Mouse (Mus musculus) heart, adult 2 months (tissue): ENCODE results near the gene Dusp16. TPM values are rescaled to one million over a fixed set of nuclear protein-coding genes. Genes with fewer than 3 reads are reported as not detected.
A peak's percentile ranks its signal among the peaks of the same experiment; 100 is the strongest.

Experiments used
- DNase-seq, 2 experiments: peaks; one replicate each; pipeline ENCODE4 v3.0.0; 2021
- H3K27ac ChIP-seq: fragments of 200-600 bp; 2 replicates; pipeline ENCODE4 v1.8.1; 2022
- H3K27me3 ChIP-seq: fragments of 200-500 bp; 2 replicates; pipeline ENCODE4 v1.6.1; 2012; ENCODE audit warnings: mild to moderate bottlenecking, low read length, inconsistent platforms, mixed read lengths; ENCODE audit not compliant: control insufficient read depth, insufficient read depth
- H3K36me3 ChIP-seq: fragments of 200-500 bp; 2 replicates; pipeline ENCODE4 v1.6.1; 2012; ENCODE audit warnings: low read length, inconsistent platforms; ENCODE audit not compliant: control insufficient read depth, insufficient read depth
- H3K4me1 ChIP-seq: fragments of 200-500 bp; 2 replicates; pipeline ENCODE4 v1.6.1; 2011; ENCODE audit warnings: low read length; ENCODE audit not compliant: control insufficient read depth, insufficient read depth
- H3K4me3 ChIP-seq: fragments of 200-600 bp; 2 replicates; pipeline ENCODE4 v1.8.1; 2022
- H3K79me2 ChIP-seq: fragments of 200-500 bp; replicated peaks from 2 replicates; pipeline ENCODE4 v1.6.1; 2012; ENCODE audit warnings: mild to moderate bottlenecking, inconsistent platforms, low read length, moderate library complexity, mixed read lengths; ENCODE audit not compliant: control insufficient read depth, insufficient read depth
- H3K9ac ChIP-seq: fragments of 200-500 bp; 2 replicates; pipeline ENCODE4 v1.6.1; 2012; ENCODE audit warnings: low read depth, mild to moderate bottlenecking, control low read depth, inconsistent platforms, low read length, mixed read lengths
- CTCF ChIP-seq: fragments of 200-600 bp; IDR thresholded peaks from 2 replicates; pipeline ENCODE4 v1.8.1; 2022; ENCODE audit warnings: antibody characterized with exemption, mild to moderate bottlenecking, moderate library complexity
- EP300 ChIP-seq: fragments of 200-500 bp; IDR thresholded peaks from 2 replicates; pipeline ENCODE4 v1.6.1; 2011; ENCODE audit warnings: low read depth, low read length, control low read depth; ENCODE audit not compliant: insufficient read depth
- POLR2A ChIP-seq: fragments of 200-500 bp; IDR thresholded peaks from 2 replicates; pipeline ENCODE4 v1.6.1; 2011; ENCODE audit warnings: mild to moderate bottlenecking, low read depth, low read length, control low read depth; ENCODE audit not compliant: insufficient read depth
- WGBS: fragments of 180-500 bp; shearing (Covaris S2); methylation state at CpG from one replicate; pipeline ENCODE4 v1.1.7; 2018; 5-methylcytosine and 5-hydroxymethylcytosine counted together
- intact Hi-C: fragments of 180-260 bp; cut with DNase I; formaldehyde crosslinking; loops from one replicate; pipeline ENCODE4 v1.15.1; 2025
- polyA plus RNA-seq: library from polyadenylated mRNA; depleted of rRNA; stranded (reverse); fragments of >200 nt; gene quantifications from 2 replicates; pipeline ENCODE4 v1.2.3, GENCODE M21; 2012
- total RNA-seq, 2 experiments: library from RNA; stranded (reverse); gene quantifications; 2 replicates each; pipeline ENCODE4 v1.2.3; 2021

The Dusp16 gene
- total and polyA plus RNA-seq, 3 experiments, result 8.2 to 23.8 (median 20.9) TPM

DNA sequence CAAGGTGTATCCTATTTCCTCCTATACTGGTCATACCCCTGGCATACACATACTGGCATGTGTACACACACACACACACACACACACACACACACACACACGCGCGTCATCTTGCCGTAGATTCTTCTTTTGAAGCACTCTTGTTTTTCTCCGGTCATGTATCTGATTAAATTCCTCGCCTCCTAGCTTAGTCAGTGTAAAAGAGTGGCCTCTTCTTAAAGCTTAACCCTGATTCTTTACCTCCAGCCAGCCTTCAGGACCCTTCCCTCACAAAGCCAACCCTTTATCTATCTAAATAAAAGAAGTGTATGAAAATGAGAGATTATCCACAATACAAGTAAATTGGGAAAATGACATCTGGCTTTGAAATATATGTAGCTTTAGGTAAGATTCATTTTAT lies 3.3 kb downstream of the Dusp16 start:
- Histone ChIP-seq H3K4me1 (peaks cover 6% of the 10 kb centered on the region), H3K79me2 (peaks cover 4% of the 10 kb centered on the region), H3K9ac (no peak overlapping the region), H3K36me3 (peaks cover 7% of the 10 kb centered on the region), H3K27ac (no peak overlapping the region), H3K4me3 (no peak overlapping the region), H3K27me3 (no peaks in the 10 kb centered on the region)
- no peak for DNase-seq
- WGBS, result 76% methylated on average over 6 of the region's 6 CpGs
- intact Hi-C loops, result no loop called here
- TF ChIP-seq CTCF, result no peak

DNA sequence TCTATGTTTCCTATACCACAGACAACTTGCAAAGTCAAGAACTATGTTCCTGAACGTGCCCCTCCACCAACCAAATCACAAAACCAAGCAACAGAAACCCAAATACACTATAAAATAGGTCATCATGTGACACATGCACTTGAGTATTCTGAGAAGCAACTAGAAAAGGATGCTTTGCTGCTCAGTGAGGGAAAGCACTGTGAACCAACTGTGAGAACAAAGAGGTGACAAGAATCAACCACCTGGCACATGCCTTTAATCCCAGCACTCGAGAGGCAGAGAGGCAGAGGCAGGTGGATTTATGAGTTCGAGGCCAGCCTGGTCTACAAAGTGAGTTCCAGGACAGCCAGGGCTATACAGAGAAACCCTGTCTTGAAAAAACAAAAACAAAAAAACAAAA lies 6.0 kb downstream of the Dusp16 start:
- no peak for DNase-seq
- no peak overlapping the region for H3K4me3 ChIP-seq
- no peak overlapping the region for H3K9ac ChIP-seq
- H3K4me1 ChIP-seq, result peaks cover 10% of the 10 kb centered on the region
- peaks cover 10% of the 10 kb centered on the region for H3K79me2 ChIP-seq
- no peak overlapping the region for H3K27ac ChIP-seq
- H3K27me3 ChIP-seq, result no peaks in the 10 kb centered on the region; the same call in 1 of the 2 replicates
- intact Hi-C loops, result no loop called here
- TF ChIP-seq EP300 (no peak), POLR2A (no peak), CTCF (no peak)
- WGBS, result 63% methylated on average over 3 of the region's 3 CpGs
- H3K36me3 ChIP-seq, result peaks cover 7% of the 10 kb centered on the region

DNA sequence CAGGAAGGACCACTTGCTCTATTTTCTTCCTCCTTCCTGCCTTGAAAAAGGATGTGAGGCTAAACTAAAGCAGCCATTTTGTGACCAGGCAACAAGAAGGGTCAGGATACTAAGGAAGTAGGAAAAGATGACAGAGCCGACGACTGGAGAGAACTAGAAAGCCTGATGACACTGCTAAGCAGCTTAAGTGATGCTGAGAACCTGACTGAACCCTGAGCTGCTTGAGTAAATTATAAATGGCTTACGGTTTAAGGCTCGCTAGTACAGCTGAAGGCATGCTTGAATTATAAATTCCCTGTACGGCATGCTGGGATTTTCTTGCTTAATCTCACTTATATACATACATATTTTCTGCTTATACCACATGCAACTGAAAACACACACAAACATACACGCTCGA lies 9.5 kb downstream of the Dusp16 start:
- H3K79me2 ChIP-seq, result peaks cover 16% of the 10 kb centered on the region
- no peak for DNase-seq
- no peak overlapping the region for H3K9ac ChIP-seq
- WGBS, result 78% methylated on average over 7 of the region's 7 CpGs
- TF ChIP-seq EP300 (no peak), POLR2A (no peak), CTCF (no peak)
- no peak overlapping the region for H3K27ac ChIP-seq
- no peaks in the 10 kb centered on the region; the same call in 1 of the 2 replicates for H3K27me3 ChIP-seq
- peaks cover 12% of the 10 kb centered on the region for H3K4me1 ChIP-seq
- intact Hi-C loops, result no loop called here
- H3K36me3 ChIP-seq, result peaks cover 10% of the 10 kb centered on the region
- H3K4me3 ChIP-seq, result no peak overlapping the region

DNA sequence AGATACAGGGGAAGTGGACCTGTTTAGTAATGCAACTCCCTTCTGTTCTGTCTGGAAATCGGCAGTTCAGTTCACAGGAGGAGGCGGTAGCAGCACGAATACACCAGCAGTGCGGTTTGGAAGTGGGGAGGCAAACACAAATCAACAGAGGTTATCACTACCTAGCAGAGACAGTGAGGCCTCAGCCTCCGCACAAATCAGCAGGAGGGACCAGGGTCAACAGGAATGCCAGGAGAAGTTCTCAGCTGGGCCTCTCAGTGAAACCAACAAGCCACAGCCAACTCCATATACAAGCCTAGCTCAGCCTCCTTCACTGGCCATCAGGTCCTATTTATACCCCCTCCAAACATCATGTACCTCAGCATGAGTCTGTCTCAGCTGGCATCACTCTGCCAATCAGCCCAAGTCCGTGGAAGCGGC lies 10.9 kb downstream of the Dusp16 start:
- H3K4me3 ChIP-seq, result no peak overlapping the region
- 47% methylated on average over 7 of the region's 7 CpGs for WGBS
- 0 out of 2 replicates have a peak overlapping the region, but pooled peaks have one; percentile 13 for H3K27ac ChIP-seq
- H3K79me2 ChIP-seq, result peaks cover 15% of the 10 kb centered on the region
- H3K4me1 ChIP-seq, result peaks cover 10% of the 10 kb centered on the region
- no peak for TF ChIP-seq EP300
- no peak for TF ChIP-seq CTCF
- no peak for TF ChIP-seq POLR2A
- peak in 1 of 2 experiments; percentile 10 for DNase-seq
- intact Hi-C loops, result no loop called here
- H3K9ac ChIP-seq, result no peak overlapping the region
- peaks cover 7% of the 10 kb centered on the region for H3K36me3 ChIP-seq
- H3K27me3 ChIP-seq, result no peaks in the 10 kb centered on the region; the same call in 1 of the 2 replicates

DNA sequence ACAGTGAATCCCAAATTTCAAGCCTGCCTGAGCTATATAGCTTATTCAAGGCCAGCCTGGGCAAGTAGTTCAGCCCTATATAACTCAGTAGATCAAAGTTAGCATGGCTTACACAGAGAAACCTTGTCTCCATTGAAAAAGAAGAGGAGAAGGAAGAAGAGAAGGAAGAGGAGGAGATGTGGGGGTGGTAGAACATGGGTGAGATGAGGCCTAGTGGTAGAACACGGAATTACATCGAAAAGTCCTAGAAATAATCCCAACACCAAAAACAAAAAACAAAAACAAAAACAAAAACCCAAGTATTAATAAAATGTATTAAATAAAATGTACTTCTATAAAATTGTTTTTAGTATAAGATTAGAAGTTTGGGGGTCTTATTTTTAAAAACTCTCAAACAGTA lies 12.4 kb downstream of the Dusp16 start:
- no peak overlapping the region for H3K9ac ChIP-seq
- TF ChIP-seq POLR2A (no peak), CTCF (peak; percentile 57)
- H3K4me3 ChIP-seq, result no peak overlapping the region
- peaks cover 15% of the 10 kb centered on the region for H3K79me2 ChIP-seq
- intact Hi-C loops, result no loop called here
- no peak for DNase-seq
- H3K27me3 ChIP-seq, result no peaks in the 10 kb centered on the region; the same call in 1 of the 2 replicates
- H3K4me1 ChIP-seq, result peaks cover 9% of the 10 kb centered on the region
- H3K27ac ChIP-seq, result no peak overlapping the region
- WGBS, result 87% methylated on average over 2 of the region's 2 CpGs
- H3K36me3 ChIP-seq, result peaks cover 7% of the 10 kb centered on the region

DNA sequence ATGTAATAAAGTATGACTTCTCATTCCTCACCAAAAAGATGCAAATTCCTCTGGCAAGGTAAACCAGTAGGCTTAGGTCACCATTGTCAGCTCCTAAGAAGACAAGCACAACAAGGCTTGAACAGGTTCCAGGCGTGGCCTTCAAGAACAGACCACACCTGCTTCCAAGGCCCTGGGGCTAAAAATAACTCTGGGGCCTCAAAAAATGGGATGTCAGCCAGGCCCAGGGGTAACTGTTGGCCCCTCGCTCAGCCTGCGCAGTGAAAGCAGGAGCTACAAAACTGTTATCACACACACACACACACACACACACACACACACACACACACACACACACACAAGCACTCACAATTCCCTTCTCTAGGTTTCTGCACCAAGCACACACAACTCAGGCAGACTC lies 18.5 kb downstream of the Dusp16 start:
- 26% methylated on average over 3 of the region's 3 CpGs for WGBS
- peaks cover 13% of the 10 kb centered on the region for H3K79me2 ChIP-seq
- intact Hi-C loops, result no loop called here
- H3K27me3 ChIP-seq, result no peaks in the 10 kb centered on the region
- peaks cover 6% of the 10 kb centered on the region for H3K4me1 ChIP-seq
- H3K4me3 ChIP-seq, result no peak overlapping the region
- peak overlapping the region; percentile 23 for H3K27ac ChIP-seq
- no peak overlapping the region for H3K9ac ChIP-seq
- TF ChIP-seq CTCF (no peak), EP300 (no peak), POLR2A (no peak)
- peak; percentile 47 to 74 for DNase-seq
- peaks cover 2% of the 10 kb centered on the region; the same call in 1 of the 2 replicates for H3K36me3 ChIP-seq
